In the genomic region with DNA sequence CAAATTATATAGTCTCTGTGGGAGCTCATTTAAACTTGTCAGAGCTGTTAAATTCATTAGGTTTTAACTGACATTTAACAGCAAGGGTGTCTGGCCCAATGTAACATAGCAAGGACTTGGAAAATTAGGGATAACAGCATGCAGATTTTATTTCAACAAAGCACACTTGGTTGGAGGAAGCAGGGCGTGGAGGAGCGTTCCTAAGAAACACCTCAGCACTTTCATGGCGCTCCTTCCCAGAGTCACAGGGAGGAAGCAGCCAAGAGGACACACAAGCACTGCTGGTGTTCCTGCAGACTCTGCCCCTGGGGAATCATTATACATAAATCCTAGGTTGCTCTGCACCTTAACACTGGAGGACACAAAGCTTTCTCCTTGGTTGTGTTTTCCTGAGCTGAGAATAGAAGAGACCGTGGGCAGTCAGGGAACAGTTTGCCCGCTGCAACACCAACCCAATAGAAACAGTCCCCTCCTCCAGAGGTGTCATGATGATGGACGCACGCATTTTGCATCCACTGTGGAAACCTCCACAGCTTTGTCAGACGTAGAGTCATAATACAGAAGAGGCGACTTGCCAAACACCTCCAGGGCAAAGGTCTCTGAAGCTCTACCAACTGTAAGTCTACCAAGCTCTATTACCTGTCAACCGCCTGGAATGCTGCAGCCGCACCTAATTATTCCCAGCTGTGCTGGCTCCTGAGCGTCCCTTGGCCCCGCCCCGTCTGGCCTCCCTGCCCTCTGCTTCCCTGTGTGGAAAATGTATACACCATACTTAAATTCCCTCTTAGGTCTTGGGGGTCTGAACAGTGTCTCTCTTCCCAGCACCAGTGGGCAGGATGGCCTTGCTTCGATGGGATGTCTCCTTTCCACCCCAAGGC, we compare ENCODE assay signal across 8 mouse cellular contexts.
DNase-seq lines count a peak whose midpoint lies in the region; ATAC-seq and TF ChIP-seq lines count a peak whose summit lies in the region.

No protein-coding gene starts in this region.

- no peak overlapping the region for H3K4me3 ChIP-seq in hindbrain, postnatal 0 days (ENCODE audit: low read length)
- peak overlapping the region; percentile 34 for H3K4me3 ChIP-seq in limb, embryonic 10.5 days
- no peak overlapping the region for H3K4me3 ChIP-seq in stomach, embryonic 16.5 days (replicated peaks; ENCODE audit: low read length)

- no peak for ATAC-seq in hindbrain, postnatal 0 days
- peak; percentile 40; the same call in 1 of the 2 replicates for ATAC-seq in stomach, embryonic 16.5 days (ENCODE audit: insufficient read depth, low FRiP score)

- H3K4me1 ChIP-seq in hindbrain, postnatal 0 days (ENCODE audit: insufficient read depth, low read length), result no peaks in the 10 kb centered on the region
- peaks cover 50% of the 10 kb centered on the region for H3K4me1 ChIP-seq in limb, embryonic 10.5 days
- H3K4me1 ChIP-seq in stomach, embryonic 16.5 days (ENCODE audit: control insufficient read depth, insufficient read depth, low read length), result peaks cover 8% of the 10 kb centered on the region

- peak; percentile 3 for DNase-seq in right cerebral cortex, adult 18-20 months
- no peak for DNase-seq in right cerebral cortex, postnatal 4 days
- peak; percentile 1 for DNase-seq in hindbrain, postnatal 0 days (ENCODE audit: low spot score)
- peak; percentile 96 for DNase-seq in limb, embryonic 10.5 days (ENCODE audit: low spot score)
- no peak for DNase-seq in cerebellum, adult 11 months
- no peak for DNase-seq in T-cell, adult 2 months (ENCODE audit: low spot score)
- no peak for DNase-seq in adrenal gland, postnatal 36 days

- no peaks in the 10 kb centered on the region for H3K36me3 ChIP-seq in hindbrain, postnatal 0 days (ENCODE audit: insufficient read depth, low read length)
- no peaks in the 10 kb centered on the region for H3K36me3 ChIP-seq in limb, embryonic 10.5 days
- no peaks in the 10 kb centered on the region for H3K36me3 ChIP-seq in stomach, embryonic 16.5 days (ENCODE audit: control insufficient read depth, insufficient read depth, low read length)

- H3K27ac ChIP-seq in hindbrain, postnatal 0 days, result no peak overlapping the region
- peak overlapping the region; percentile 92 for H3K27ac ChIP-seq in limb, embryonic 10.5 days
- no peak overlapping the region for H3K27ac ChIP-seq in stomach, embryonic 16.5 days (ENCODE audit: low read length)

- 57% methylated on average over 15 of the region's 15 CpGs for WGBS in hindbrain, postnatal 0 days
- 7% methylated on average over 15 of the region's 15 CpGs for WGBS in limb, embryonic 10.5 days
- 36% methylated on average over 15 of the region's 15 CpGs for WGBS in stomach, embryonic 16.5 days

- no peak overlapping the region for H3K9ac ChIP-seq in hindbrain, postnatal 0 days (replicated peaks; ENCODE audit: low read length)
- H3K9ac ChIP-seq in stomach, embryonic 16.5 days (ENCODE audit: low read length), result no peak overlapping the region

- H3K27me3 ChIP-seq in hindbrain, postnatal 0 days (ENCODE audit: insufficient read depth, low read length), result no peaks in the 10 kb centered on the region
- H3K27me3 ChIP-seq in limb, embryonic 10.5 days (ENCODE audit: low read depth, poor library complexity, severe bottlenecking), result no peaks in the 10 kb centered on the region
- no peaks in the 10 kb centered on the region for H3K27me3 ChIP-seq in stomach, embryonic 16.5 days (ENCODE audit: control insufficient read depth, insufficient read depth, low read length)

- no peaks in the 10 kb centered on the region for H3K9me3 ChIP-seq in hindbrain, postnatal 0 days (ENCODE audit: low read length)
- H3K9me3 ChIP-seq in limb, embryonic 10.5 days (replicated peaks), result no peaks in the 10 kb centered on the region
- H3K9me3 ChIP-seq in stomach, embryonic 16.5 days (replicated peaks; ENCODE audit: control insufficient read depth, low read length), result no peaks in the 10 kb centered on the region

- no peak for TF ChIP-seq CTCF in hindbrain, postnatal 0 days (IDR thresholded peaks at IDR 0.05; ENCODE audit: low read depth)

- H3K4me2 ChIP-seq in hindbrain, postnatal 0 days (ENCODE audit: low read depth, low read length), result no peak overlapping the region
- H3K4me2 ChIP-seq in stomach, embryonic 16.5 days (ENCODE audit: low read depth, low read length), result no peak overlapping the region

Comparison
In these comparisons a context has a peak if more than half of its experiments do, and no peak if none do; other contexts are left out.
1. DNase-seq: peak in right cerebral cortex, adult 18-20 months (single experiment), hindbrain, postnatal 0 days (single experiment) and limb, embryonic 10.5 days (single experiment); none in right cerebral cortex, postnatal 4 days (single experiment), cerebellum, adult 11 months (single experiment), T-cell, adult 2 months (single experiment) and adrenal gland, postnatal 36 days (0 of 2).